Mouse (Mus musculus): ENCODE measurements around the gene Pex26.

DNA sequence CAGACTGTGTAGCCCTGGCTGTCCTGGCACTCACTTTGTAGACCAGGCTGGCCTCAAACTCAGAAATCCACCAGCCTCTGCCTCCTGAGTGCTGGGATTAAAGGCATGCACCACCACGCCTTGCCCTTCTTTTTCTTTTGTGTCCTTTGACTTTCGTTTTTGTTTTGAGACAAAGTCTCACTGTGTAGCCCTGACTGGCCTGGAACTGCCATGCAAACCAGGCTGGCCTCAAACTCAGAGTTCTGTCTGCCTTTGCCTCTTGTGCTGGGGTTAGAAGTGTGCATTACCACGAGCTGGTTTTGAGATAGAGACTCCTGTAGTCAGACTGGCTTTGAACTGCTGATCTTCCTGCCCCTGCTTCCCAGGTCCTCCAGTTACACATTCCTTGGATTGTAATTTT is 49.2 kb upstream of the Pex26 start:
- TF ChIP-seq GATA1 (IDR thresholded peaks at IDR 0.05; ENCODE audit: borderline replicate concordance, low read length): no peak
- no peak for TF ChIP-seq CTCF (IDR thresholded peaks at IDR 0.05; ENCODE audit: low read depth, low read length)
- TF ChIP-seq POLR2AphosphoS5 (IDR thresholded peaks at IDR 0.05; ENCODE audit: insufficient replicate concordance, low read depth, low read length): no peak
- no peak for TF ChIP-seq TAL1 (conservative IDR thresholded peaks at IDR 0.05; ENCODE audit: low read depth, low read length)

All from G1E (cell line).